Mouse (Mus musculus) monocyte, adult 59 days (primary cell): Measurements from ENCODE around the gene Tnfaip8l1. TPM values are rescaled to one million over a fixed set of nuclear protein-coding genes. Genes with fewer than 3 reads are reported as not detected.

Source experiments
- total RNA-seq, 2 experiments: library from RNA; stranded (reverse); gene quantifications; one replicate each; pipeline ENCODE4 v1.2.4; 2023

Gene Tnfaip8l1
- under 1 TPM; 0.33 to 0.39 TPM for total RNA-seq

GRCm38 (mm10) chr17:56162231-56162774 lies at the start of gene Tnfaip8l1:
Tnfaip8l1 (plus strand) TSS chr17:56162477.

GRCm38 (mm10) chr17:56117251-56117710 lies 45.0 kb upstream of the Tnfaip8l1 start, which contains the start of gene Plin5:
Plin5 (minus strand) TSS chr17:56117596.

DNA sequence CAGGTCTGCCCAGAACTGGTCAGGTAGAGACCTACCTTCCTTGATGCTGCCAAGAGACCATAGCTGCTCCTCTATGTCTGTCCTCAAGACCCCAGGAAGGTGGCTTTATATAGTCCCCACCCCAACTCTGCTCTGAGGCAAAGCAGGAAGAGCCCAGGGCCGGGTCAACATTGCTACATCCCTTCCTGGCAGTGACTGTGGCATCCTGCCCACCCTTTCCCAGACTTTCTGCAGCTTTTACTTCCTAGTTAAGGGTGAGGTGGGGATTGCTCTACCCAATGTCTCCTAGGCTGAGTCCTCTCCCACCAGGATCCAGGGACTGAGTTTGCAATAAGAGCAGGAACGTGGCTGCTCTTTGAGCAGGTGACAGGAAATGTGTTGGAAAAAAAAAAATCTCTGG lies 40.5 kb upstream of the Tnfaip8l1 start, which contains the start of gene Lrg1:
Gene Lrg1, minus strand, starts transcription at position 176 of the 400 bp plus-strand sequence.

GRCm38 (mm10) chr17:56139858-56140595 lies 22.2 kb upstream of the Tnfaip8l1 start, which contains the start of gene Sema6b:
Sema6b (minus strand) TSS chr17:56140343.

GRCm38 (mm10) chr17:56183658-56184103 lies 21.4 kb downstream of the Tnfaip8l1 start, which contains the start of gene Mydgf:
Mydgf (minus strand) TSS chr17:56183920.

DNA sequence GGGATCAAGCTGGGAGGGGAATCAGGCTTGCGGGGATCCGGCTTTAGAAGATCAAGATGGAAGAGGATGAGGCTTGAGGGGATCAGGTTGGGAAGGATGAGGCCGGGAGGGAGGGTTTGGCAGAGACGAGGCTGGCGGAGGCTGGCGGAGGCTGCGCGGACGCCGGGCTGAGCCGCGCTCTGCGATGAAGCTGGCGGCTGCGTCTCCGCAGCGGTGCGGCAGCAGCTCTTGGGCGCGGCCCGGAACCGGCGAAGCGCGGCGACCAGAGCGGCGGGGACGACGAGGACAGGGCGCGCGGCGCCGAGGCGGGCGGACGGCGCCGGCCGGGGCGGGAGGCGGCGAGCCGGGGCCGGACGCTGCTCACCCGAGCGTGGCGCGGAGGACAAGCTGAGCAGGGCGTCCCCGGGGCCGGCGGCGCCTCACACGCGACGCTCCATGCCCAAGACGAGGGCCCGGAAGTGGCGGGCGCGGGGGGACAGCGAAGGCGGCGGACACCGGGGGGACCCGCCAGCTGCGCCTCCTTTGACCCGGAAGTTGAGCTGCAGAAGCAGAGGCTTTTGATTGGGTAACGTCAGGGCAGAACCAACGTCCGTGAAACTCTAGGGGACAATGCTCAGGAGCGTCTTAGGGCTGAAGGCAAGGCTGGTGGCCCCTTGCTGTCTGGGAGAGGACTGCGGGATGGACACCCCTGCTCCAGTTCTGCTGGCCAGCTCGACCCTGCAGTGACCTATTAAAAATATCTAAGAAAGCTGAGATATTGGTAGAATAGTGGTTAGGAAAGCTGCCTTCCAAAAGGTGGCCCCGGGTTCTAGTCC lies 56.3 kb downstream of the Tnfaip8l1 start, which contains the start of gene Dpp9:
Gene Dpp9, minus strand, starts transcription at position 529 of the 815 bp plus-strand sequence.

Other genes with a start within 250 kb of the Tnfaip8l1 start
- gene Zfp119b, start 213.0 kb upstream of the Tnfaip8l1 start, total RNA-seq, result 1 to 10 TPM; 3.8 to 4.3 TPM
- 100 to 1,000 TPM; 104 to 106 TPM for gene Ebi3, start 209.8 kb upstream of the Tnfaip8l1 start, total RNA-seq
- gene Yju2, start 203.4 kb upstream of the Tnfaip8l1 start, total RNA-seq, result 10 to 100 TPM; 23.3 to 30.4 TPM
- 1 to 10 TPM in 1 of 2 experiments, under 1 TPM in 1; 0.88 to 1.3 TPM for gene Shd, start 192.0 kb upstream of the Tnfaip8l1 start, total RNA-seq
- not detected for gene Fsd1, start 176.0 kb upstream of the Tnfaip8l1 start, total RNA-seq
- 1 to 10 TPM in 1 of 2 experiments, under 1 TPM in 1; 0.76 to 1.3 TPM for gene Stap2, start 156.9 kb upstream of the Tnfaip8l1 start, total RNA-seq
- 10 to 100 TPM; 42.0 to 43.1 TPM for gene Mpnd, start 156.8 kb upstream of the Tnfaip8l1 start, total RNA-seq
- 10 to 100 TPM; 50.9 to 57.1 TPM for gene Sh3gl1, start 125.8 kb upstream of the Tnfaip8l1 start, total RNA-seq
- 1 to 10 TPM; 1.6 to 2.1 TPM for gene Chaf1a, start 122.0 kb upstream of the Tnfaip8l1 start, total RNA-seq
- gene Ubxn6, start 87.4 kb upstream of the Tnfaip8l1 start, total RNA-seq, result 10 to 100 TPM; 41.1 to 44.6 TPM
- gene Hdgfl2, start 82.8 kb upstream of the Tnfaip8l1 start, total RNA-seq, result 10 to 100 TPM; 48.3 to 48.7 TPM
- not detected for gene Plin4, start 52.7 kb upstream of the Tnfaip8l1 start, total RNA-seq
- gene Plin5, start 44.9 kb upstream of the Tnfaip8l1 start, total RNA-seq, result not detected
- gene Lrg1, start 40.5 kb upstream of the Tnfaip8l1 start, total RNA-seq, result 1 to 10 TPM in 1 of 2 experiments, not detected in 1; 3.7 TPM
- gene Sema6b, start 22.1 kb upstream of the Tnfaip8l1 start, total RNA-seq, result 1 to 10 TPM; 2.7 to 3.7 TPM
- gene Mydgf, start 21.4 kb downstream of the Tnfaip8l1 start, total RNA-seq, result 10 to 100 TPM; 43.5 to 54.0 TPM
- gene Dpp9, start 56.4 kb downstream of the Tnfaip8l1 start, total RNA-seq, result 10 to 100 TPM; 38.8 to 43.3 TPM
- gene Fem1a, start 94.3 kb downstream of the Tnfaip8l1 start, total RNA-seq, result 10 to 100 TPM; 17.3 to 18.1 TPM
- 10 to 100 TPM; 25.5 to 30.4 TPM for gene Ticam1, start 114.3 kb downstream of the Tnfaip8l1 start, total RNA-seq
- gene Plin3, start 130.4 kb downstream of the Tnfaip8l1 start, total RNA-seq, result 10 to 100 TPM; 24.0 to 26.1 TPM
- not detected for gene Arrdc5, start 137.8 kb downstream of the Tnfaip8l1 start, total RNA-seq
- 1 to 10 TPM; 1.5 to 2.3 TPM for gene Uhrf1, start 140.8 kb downstream of the Tnfaip8l1 start, total RNA-seq
- gene Kdm4b, start 163.6 kb downstream of the Tnfaip8l1 start, total RNA-seq, result 10 to 100 TPM; 30.1 to 31.2 TPM